Mouse (Mus musculus): ENCODE data around the gene Pnma1. TPM values are rescaled to one million over a fixed set of nuclear protein-coding genes. Genes with fewer than 3 reads are reported as not detected.

The Pnma1 gene
- polyA plus RNA-seq, 1 experiment, result 2.8 TPM

GRCm38 (mm10) chr12:84163586-84164110 lies 15.4 kb upstream of the Pnma1 start:
- Histone ChIP-seq H3K27ac (ENCODE audit: control insufficient read depth, insufficient read depth, low read depth, low read length, poor library complexity) (no peak overlapping the region), H3K4me1 (ENCODE audit: control insufficient read depth, insufficient read depth, low read length) (no peaks in the 10 kb centered on the region; the same call in 1 of the 2 replicates), H3K4me3 (replicated peaks; ENCODE audit: control insufficient read depth, low read depth, low read length) (no peak overlapping the region)
- 89% methylated on average over 11 of the region's 11 CpGs for WGBS
- no peak for TF ChIP-seq POLR2A (IDR thresholded peaks at IDR 0.05; ENCODE audit: borderline replicate concordance, control insufficient read depth, low read depth, low read length)
- TF ChIP-seq CTCF (IDR thresholded peaks at IDR 0.05; ENCODE audit: control insufficient read depth, insufficient read depth, low read length), result no peak

GRCm38 (mm10) chr12:84163133-84163532 lies 14.8 kb upstream of the Pnma1 start:
- no peak overlapping the region for H3K27ac ChIP-seq (ENCODE audit: control insufficient read depth, insufficient read depth, low read depth, low read length, poor library complexity)
- H3K4me1 ChIP-seq (ENCODE audit: control insufficient read depth, insufficient read depth, low read length), result no peaks in the 10 kb centered on the region

GRCm38 (mm10) chr12:84161616-84162433 lies 13.5 kb upstream of the Pnma1 start:
- WGBS, result 83% methylated on average over 14 of the region's 14 CpGs
- TF ChIP-seq POLR2A (IDR thresholded peaks at IDR 0.05; ENCODE audit: borderline replicate concordance, control insufficient read depth, low read depth, low read length) (no peak), CTCF (IDR thresholded peaks at IDR 0.05; ENCODE audit: control insufficient read depth, insufficient read depth, low read length) (peak; percentile 77)
- Histone ChIP-seq H3K4me1 (ENCODE audit: control insufficient read depth, insufficient read depth, low read length) (no peaks in the 10 kb centered on the region), H3K4me3 (replicated peaks; ENCODE audit: control insufficient read depth, low read depth, low read length) (no peak overlapping the region), H3K27ac (ENCODE audit: control insufficient read depth, insufficient read depth, low read depth, low read length, poor library complexity) (no peak overlapping the region)

More at GRCm38 (mm10) chr12:84163133-84163532, 14.8 kb upstream of the Pnma1 start:
- TF ChIP-seq CTCF (IDR thresholded peaks at IDR 0.05; ENCODE audit: control insufficient read depth, insufficient read depth, low read length) (peak; percentile 96), POLR2A (IDR thresholded peaks at IDR 0.05; ENCODE audit: borderline replicate concordance, control insufficient read depth, low read depth, low read length) (no peak)
- 42% methylated on average over 9 of the region's 9 CpGs for WGBS
- no peak overlapping the region for H3K4me3 ChIP-seq (replicated peaks; ENCODE audit: control insufficient read depth, low read depth, low read length)

- Histone ChIP-seq H3K27ac (ENCODE audit: control insufficient read depth, insufficient read depth, low read depth, low read length, poor library complexity) (no peak overlapping the region), H3K4me1 (ENCODE audit: control insufficient read depth, insufficient read depth, low read length) (no peaks in the 10 kb centered on the region), H3K4me3 (replicated peaks; ENCODE audit: control insufficient read depth, low read depth, low read length) (no peak overlapping the region)
- 73% methylated on average over 8 of the region's 8 CpGs for WGBS
- TF ChIP-seq CTCF (IDR thresholded peaks at IDR 0.05; ENCODE audit: control insufficient read depth, insufficient read depth, low read length) (no peak), POLR2A (IDR thresholded peaks at IDR 0.05; ENCODE audit: borderline replicate concordance, control insufficient read depth, low read depth, low read length) (no peak)
Observed at GRCm38 (mm10) chr12:84161116-84161515, 12.8 kb upstream of the Pnma1 start.

- no peaks in the 10 kb centered on the region for H3K4me1 ChIP-seq (ENCODE audit: control insufficient read depth, insufficient read depth, low read length)
Observed at GRCm38 (mm10) chr12:84160491-84160890, 12.2 kb upstream of the Pnma1 start.

GRCm38 (mm10) chr12:84158156-84158555 lies 9.9 kb upstream of the Pnma1 start:
- 85% methylated on average over 14 of the region's 14 CpGs for WGBS
- H3K4me1 ChIP-seq (ENCODE audit: control insufficient read depth, insufficient read depth, low read length), result no peaks in the 10 kb centered on the region
- no peak overlapping the region for H3K4me3 ChIP-seq (replicated peaks; ENCODE audit: control insufficient read depth, low read depth, low read length)
- H3K27ac ChIP-seq (ENCODE audit: control insufficient read depth, insufficient read depth, low read depth, low read length, poor library complexity), result no peak overlapping the region
- no peak for TF ChIP-seq CTCF (IDR thresholded peaks at IDR 0.05; ENCODE audit: control insufficient read depth, insufficient read depth, low read length)
- TF ChIP-seq POLR2A (IDR thresholded peaks at IDR 0.05; ENCODE audit: borderline replicate concordance, control insufficient read depth, low read depth, low read length), result no peak

More at GRCm38 (mm10) chr12:84160491-84160890, 12.2 kb upstream of the Pnma1 start:
- TF ChIP-seq CTCF (IDR thresholded peaks at IDR 0.05; ENCODE audit: control insufficient read depth, insufficient read depth, low read length), result no peak
- no peak for TF ChIP-seq POLR2A (IDR thresholded peaks at IDR 0.05; ENCODE audit: borderline replicate concordance, control insufficient read depth, low read depth, low read length)
- Histone ChIP-seq H3K4me3 (replicated peaks; ENCODE audit: control insufficient read depth, low read depth, low read length) (no peak overlapping the region), H3K27ac (ENCODE audit: control insufficient read depth, insufficient read depth, low read depth, low read length, poor library complexity) (no peak overlapping the region)
- 93% methylated on average over 8 of the region's 8 CpGs for WGBS

- Histone ChIP-seq H3K4me3 (replicated peaks; ENCODE audit: control insufficient read depth, low read depth, low read length) (no peak overlapping the region), H3K4me1 (ENCODE audit: control insufficient read depth, insufficient read depth, low read length) (no peaks in the 10 kb centered on the region), H3K27ac (ENCODE audit: control insufficient read depth, insufficient read depth, low read depth, low read length, poor library complexity) (no peak overlapping the region)
- TF ChIP-seq CTCF (IDR thresholded peaks at IDR 0.05; ENCODE audit: control insufficient read depth, insufficient read depth, low read length), result no peak
- TF ChIP-seq POLR2A (IDR thresholded peaks at IDR 0.05; ENCODE audit: borderline replicate concordance, control insufficient read depth, low read depth, low read length), result no peak; the same call in 1 of the 2 replicates
- WGBS, result 96% methylated on average over 18 of the region's 18 CpGs
Observed at GRCm38 (mm10) chr12:84156210-84156609, 7.9 kb upstream of the Pnma1 start.

- Histone ChIP-seq H3K4me3 (replicated peaks; ENCODE audit: control insufficient read depth, low read depth, low read length) (no peak overlapping the region), H3K4me1 (ENCODE audit: control insufficient read depth, insufficient read depth, low read length) (no peaks in the 10 kb centered on the region), H3K27ac (ENCODE audit: control insufficient read depth, insufficient read depth, low read depth, low read length, poor library complexity) (no peak overlapping the region)
- WGBS, result 88% methylated on average over 2 of the region's 2 CpGs
- no peak for TF ChIP-seq POLR2A (IDR thresholded peaks at IDR 0.05; ENCODE audit: borderline replicate concordance, control insufficient read depth, low read depth, low read length)
- TF ChIP-seq CTCF (IDR thresholded peaks at IDR 0.05; ENCODE audit: control insufficient read depth, insufficient read depth, low read length), result no peak
Observed at GRCm38 (mm10) chr12:84155523-84155871, 7.2 kb upstream of the Pnma1 start.
